Mouse (Mus musculus): Measurements from ENCODE around the gene Ddb1. TPM values are rescaled to one million over a fixed set of nuclear protein-coding genes. Genes with fewer than 3 reads are reported as not detected.

Ddb1 gene
- total and polyA plus RNA-seq, 2 experiments, result 63.5 to 128 TPM

GRCm38 (mm10) chr19:10678772-10679067 is 73.6 kb downstream of the Ddb1 start:
- no peak overlapping the region for H3K4me3 ChIP-seq (ENCODE audit: insufficient read depth, low read depth, low read length)
- no peaks in the 10 kb centered on the region for H3K27me3 ChIP-seq (ENCODE audit: control insufficient read depth, insufficient read depth, low read length)
- no peak overlapping the region for H3K9ac ChIP-seq (ENCODE audit: low read depth, low read length)
- WGBS, result 85% methylated on average over 1 of the region's 1 CpGs
- H3K79me2 ChIP-seq (ENCODE audit: control insufficient read depth, insufficient read depth, low read length), result no peaks in the 10 kb centered on the region
- H3K36me3 ChIP-seq (ENCODE audit: control insufficient read depth, insufficient read depth, low read length), result no peaks in the 10 kb centered on the region
- H3K27ac ChIP-seq (replicated peaks; ENCODE audit: insufficient read depth, low read depth, low read length), result no peak overlapping the region
- no peaks in the 10 kb centered on the region for H3K4me1 ChIP-seq (ENCODE audit: control insufficient read depth, insufficient read depth, low read length)
- no peak for DNase-seq (ENCODE audit: extremely low read depth, low read depth, low spot score)
- TF ChIP-seq POLR2A (IDR thresholded peaks at IDR 0.05; ENCODE audit: extremely low read depth, insufficient read depth, low read length) (no peak), CTCF (IDR thresholded peaks at IDR 0.05; ENCODE audit: low read depth, low read length) (no peak)

Other genes starting within 250 kb of the Ddb1 start
- 0.28 and 0.34 TPM in 2 replicates for gene Syt7, start 216.2 kb upstream of the Ddb1 start, total RNA-seq (2014; rRNA removed)
- 0.45 and 0.62 TPM in 2 replicates for gene Syt7, start 216.2 kb upstream of the Ddb1 start, polyA plus RNA-seq (2012; rRNA removed)
- gene Lrrc10b, start 147.9 kb upstream of the Ddb1 start, total RNA-seq (2014; rRNA removed), result not detected in 2 replicates
- not detected in 2 replicates for gene Lrrc10b, start 147.9 kb upstream of the Ddb1 start, polyA plus RNA-seq (2012; rRNA removed)
- 0.13 TPM in 1 of 2 replicates, not detected in the other for gene Ppp1r32, start 122.4 kb upstream of the Ddb1 start, total RNA-seq (2014; rRNA removed)
- gene Ppp1r32, start 122.4 kb upstream of the Ddb1 start, polyA plus RNA-seq (2012; rRNA removed), result 0.06 and 0.09 TPM in 2 replicates
- gene Cpsf7, start 80.1 kb upstream of the Ddb1 start, total RNA-seq (2014; rRNA removed), result 10.0 and 12.2 TPM in 2 replicates
- gene Cpsf7, start 80.1 kb upstream of the Ddb1 start, polyA plus RNA-seq (2012; rRNA removed), result 15.0 and 19.9 TPM in 2 replicates
- 23.3 and 29.6 TPM in 2 replicates for gene Sdhaf2, start 79.2 kb upstream of the Ddb1 start, total RNA-seq (2014; rRNA removed)
- 14.2 and 15.7 TPM in 2 replicates for gene Sdhaf2, start 79.2 kb upstream of the Ddb1 start, polyA plus RNA-seq (2012; rRNA removed)
- 3.7 and 5.3 TPM in 2 replicates for gene Tmem216, start 49.1 kb upstream of the Ddb1 start, total RNA-seq (2014; rRNA removed)
- gene Tmem216, start 49.1 kb upstream of the Ddb1 start, polyA plus RNA-seq (2012; rRNA removed), result 10.4 and 11.3 TPM in 2 replicates
- gene Cyb561a3, start 28.2 kb upstream of the Ddb1 start, total RNA-seq (2014; rRNA removed), result 8.9 and 13.8 TPM in 2 replicates
- 29.7 and 32.5 TPM in 2 replicates for gene Cyb561a3, start 28.2 kb upstream of the Ddb1 start, polyA plus RNA-seq (2012; rRNA removed)
- 1.5 and 1.7 TPM in 2 replicates for gene Tmem138, start 28.0 kb upstream of the Ddb1 start, total RNA-seq (2014; rRNA removed)
- 2.8 and 3.3 TPM in 2 replicates for gene Tmem138, start 28.0 kb upstream of the Ddb1 start, polyA plus RNA-seq (2012; rRNA removed)
- 72.6 and 87.6 TPM in 2 replicates for gene Tkfc, start 327 bp downstream of the Ddb1 start, total RNA-seq (2014; rRNA removed)
- gene Tkfc, start 327 bp downstream of the Ddb1 start, polyA plus RNA-seq (2012; rRNA removed), result 294 and 417 TPM in 2 replicates
- 4.5 and 6.2 TPM in 2 replicates for gene Vwce, start 28.9 kb downstream of the Ddb1 start, total RNA-seq (2014; rRNA removed)
- gene Vwce, start 28.9 kb downstream of the Ddb1 start, polyA plus RNA-seq (2012; rRNA removed), result 24.8 and 30.7 TPM in 2 replicates
- gene Pga5, start 72.7 kb downstream of the Ddb1 start, total RNA-seq (2014; rRNA removed), result not detected in 2 replicates
- gene Pga5, start 72.7 kb downstream of the Ddb1 start, polyA plus RNA-seq (2012; rRNA removed), result 0.14 TPM in 1 of 2 replicates, not detected in the other
- 2.9 and 3.0 TPM in 2 replicates for gene Vps37c, start 83.4 kb downstream of the Ddb1 start, total RNA-seq (2014; rRNA removed)
- 13.1 and 18.1 TPM in 2 replicates for gene Vps37c, start 83.4 kb downstream of the Ddb1 start, polyA plus RNA-seq (2012; rRNA removed)
- 0.13 and 0.28 TPM in 2 replicates for gene Cd5, start 133.7 kb downstream of the Ddb1 start, total RNA-seq (2014; rRNA removed)
- 0.17 and 0.49 TPM in 2 replicates for gene Cd5, start 133.7 kb downstream of the Ddb1 start, polyA plus RNA-seq (2012; rRNA removed)
- 0.18 and 0.20 TPM in 2 replicates for gene Cd6, start 224.7 kb downstream of the Ddb1 start, total RNA-seq (2014; rRNA removed)
- 0.36 and 0.44 TPM in 2 replicates for gene Cd6, start 224.7 kb downstream of the Ddb1 start, polyA plus RNA-seq (2012; rRNA removed)
- 3.3 and 5.6 TPM in 2 replicates for gene Slc15a3, start 234.4 kb downstream of the Ddb1 start, total RNA-seq (2014; rRNA removed)
- 6.2 and 10.6 TPM in 2 replicates for gene Slc15a3, start 234.4 kb downstream of the Ddb1 start, polyA plus RNA-seq (2012; rRNA removed)